Mouse (Mus musculus) myocyte (in vitro differentiated cells): ENCODE measurements around the gene Ppt2.

Source experiments
- POLR2A ChIP-seq: IDR thresholded peaks from one replicate; pipeline ENCODE4 v1.6.1; 2011; ENCODE audit warnings: low read depth, mild to moderate bottlenecking, control low read depth, moderate library complexity; ENCODE audit not compliant: insufficient read length
- POLR2AphosphoS2 ChIP-seq: IDR thresholded peaks from one replicate; pipeline ENCODE4 v1.6.1; 2011; ENCODE audit warnings: low read depth, control low read depth; ENCODE audit not compliant: insufficient read length
- TCF12 ChIP-seq: IDR thresholded peaks from one replicate; pipeline ENCODE4 v1.6.1; 2011; ENCODE audit warnings: mild to moderate bottlenecking, control low read depth; ENCODE audit not compliant: poor library complexity, insufficient read depth, severe bottlenecking
- TCF3 ChIP-seq: IDR thresholded peaks from one replicate; pipeline ENCODE4 v1.6.1; 2011; ENCODE audit warnings: low read depth, control low read depth; ENCODE audit not compliant: insufficient read length
- USF1 ChIP-seq: IDR thresholded peaks from one replicate; pipeline ENCODE4 v1.6.1; 2011; ENCODE audit warnings: low read depth, mild to moderate bottlenecking, control low read depth, moderate library complexity

- TF ChIP-seq USF1 = no peak
- TF ChIP-seq POLR2A = no peak
- no peak for TF ChIP-seq POLR2AphosphoS2
- no peak for TF ChIP-seq TCF3
- TF ChIP-seq TCF12 = no peak
These were observed 30.3 kb upstream of the Ppt2 start for GRCm38 (mm10) chr17:34658591-34658990.
